Mouse (Mus musculus) c-Kit-positive CD71-positive TER-119-positive erythroid progenitor cells, embryonic 14.5 days (primary cell): ENCODE measurements around the gene Prl3d1.
"Not testable (repeated sequence)": the region's sequence is repeated elsewhere in the genome, so short reads cannot be mapped to it uniquely, and the experiment has no call there.

ENCODE experiments used
- DNase-seq: peaks from one replicate; pipeline ENCODE4 v3.0.0-alpha.2; 2013; ENCODE audit warnings: low spot score

Prl3d1 gene

DNA sequence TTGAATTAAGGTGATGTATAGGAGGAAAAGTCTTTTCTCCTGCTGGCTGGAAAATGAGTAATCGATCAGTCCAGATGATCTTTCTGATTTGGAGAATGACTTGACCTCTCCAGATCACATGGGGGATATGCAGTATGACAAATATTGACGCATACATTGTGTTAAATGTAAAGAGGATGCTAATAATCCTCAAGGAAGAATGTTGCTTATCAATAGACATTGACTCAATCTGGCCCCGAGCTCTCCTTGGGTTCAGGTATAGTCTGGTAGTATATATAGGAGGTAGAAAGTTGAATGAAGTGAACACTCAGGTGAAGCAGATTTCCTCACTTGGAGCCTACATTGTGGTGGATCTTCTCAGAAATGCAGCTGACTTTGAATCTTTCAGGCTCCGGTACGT lies at the start of gene Prl3d1:
TSS of gene Prl3d1 (plus strand) at position 301 of the 400 bp plus-strand sequence.
- DNase-seq, result not testable (repeated sequence)

DNA sequence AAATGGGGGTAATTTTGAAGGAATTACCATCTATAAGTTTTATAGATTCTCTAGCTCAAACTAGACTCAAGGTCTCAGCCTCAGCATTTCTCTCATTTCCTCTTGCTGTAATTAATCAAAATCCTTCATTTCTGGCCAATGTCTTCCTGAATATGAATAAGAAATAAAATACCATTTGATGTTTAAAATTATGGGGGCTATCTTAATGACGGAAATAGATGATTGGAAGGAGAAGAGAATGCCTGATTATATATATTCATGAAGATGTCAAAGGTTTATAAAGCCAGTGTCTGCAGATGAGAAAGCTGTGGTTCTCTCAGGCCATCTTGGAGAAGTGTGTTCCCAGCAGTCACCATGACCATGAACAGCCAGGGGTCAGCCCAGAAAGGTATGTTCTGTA lies 36.7 kb upstream of the Prl3d1 start, which contains the start of gene Prl:
TSS of gene Prl (plus strand) at position 301 of the 400 bp plus-strand sequence.
- DNase-seq, result no peak

DNA sequence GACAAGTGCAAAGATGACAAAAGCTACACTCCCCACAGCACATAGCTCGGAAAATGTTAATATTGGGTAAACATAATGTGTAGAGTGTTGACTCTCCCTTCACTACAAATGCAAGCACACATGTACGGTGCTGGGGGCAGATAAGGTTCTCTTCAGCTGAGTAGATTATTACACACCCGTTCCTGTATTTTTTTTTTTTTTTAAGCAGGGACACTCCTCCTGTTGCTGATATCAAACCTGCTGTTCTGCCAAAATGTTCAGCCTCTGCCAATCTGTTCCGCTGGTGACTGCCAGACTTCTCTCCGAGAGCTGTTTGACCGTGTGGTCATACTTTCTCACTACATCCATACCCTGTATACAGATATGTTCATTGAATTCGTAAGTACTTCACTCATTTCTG lies 34.8 kb upstream of the Prl3d1 start:
- no peak for DNase-seq

DNA sequence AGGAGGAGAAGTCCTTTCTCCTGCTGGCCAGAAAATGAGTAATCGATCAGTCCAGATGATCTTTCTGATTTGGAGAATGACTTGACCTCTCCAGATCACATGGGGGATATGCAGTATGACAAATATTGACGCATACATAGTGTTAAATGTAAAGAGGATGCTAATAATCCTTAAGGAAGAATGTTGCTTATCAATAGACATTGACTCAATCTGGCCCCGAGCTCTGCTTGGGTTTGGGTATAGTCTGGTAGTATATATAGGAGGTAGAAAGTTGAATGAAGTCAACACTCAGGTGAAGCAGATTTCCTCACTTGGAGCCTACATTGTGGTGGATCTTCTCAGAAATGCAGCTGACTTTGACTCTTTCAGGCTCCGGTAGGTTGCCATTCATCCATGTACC lies 27.4 kb downstream of the Prl3d1 start, which contains the start of gene Prl3d2:
TSS of gene Prl3d2 (plus strand) at position 301 of the 400 bp plus-strand sequence.
- not testable (repeated sequence) for DNase-seq

DNA sequence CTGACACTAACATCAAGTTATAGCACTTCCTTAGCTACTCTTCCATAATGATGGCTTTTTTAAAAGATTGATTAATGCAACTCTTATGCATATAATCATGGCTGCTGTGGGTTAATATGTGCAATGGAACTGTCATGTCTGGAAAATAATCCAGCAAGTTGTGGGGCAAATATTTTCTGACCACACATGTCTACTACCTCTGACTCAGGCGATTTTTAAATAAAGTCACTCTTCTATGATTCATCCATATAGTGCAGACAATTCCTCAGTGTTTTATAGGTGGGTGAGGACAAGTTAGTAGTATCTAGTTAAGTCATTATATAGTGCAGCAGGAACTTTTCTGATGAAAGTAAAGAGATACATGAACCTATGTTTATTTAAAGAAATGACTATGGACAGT lies 54.3 kb downstream of the Prl3d1 start:
- DNase-seq, result no peak
